Mouse (Mus musculus): Measurements from ENCODE around the gene Stum. TPM values are rescaled to one million over a fixed set of nuclear protein-coding genes. Genes with fewer than 3 reads are reported as not detected.
"Not testable (repeated sequence)": the region's sequence is repeated elsewhere in the genome, so short reads cannot be mapped to it uniquely, and the experiment has no call there.

The Stum gene
- total and polyA plus RNA-seq, 3 experiments, result 0.42 to 0.61 (median 0.51) TPM

GRCm38 (mm10) chr1:180518899-180519298 is 35.6 kb upstream of the Stum start:
- DNase-seq (ENCODE audit: extremely low read depth); dilution Hi-C loops (cut with MboI; ENCODE audit: extremely low pct_ligation_motif_present, extremely low pct_unique_long_range_greater_than_20kb, low sequenced_read_pairs); in situ Hi-C loops (cut with MboI; ENCODE audit: low pct_ligation_motif_present, low pct_unique_long_range_greater_than_20kb, low sequenced_read_pairs); H3K79me2 ChIP-seq (replicated peaks; ENCODE audit: control insufficient read depth, extremely low read depth, insufficient read depth, poor library complexity, severe bottlenecking); H3K9me3 ChIP-seq (replicated peaks; ENCODE audit: low read length); H3K27me3 ChIP-seq (replicated peaks): not testable (repeated sequence)
- Histone ChIP-seq H3K4me2 (ENCODE audit: insufficient read depth, low read depth, poor library complexity, severe bottlenecking) (peak overlapping the region; percentile 79), H3K4me1 (ENCODE audit: control insufficient read depth in 1 of 2, insufficient read depth in 2 of 2) (peaks cover 36 to 61% of the 10 kb centered on the region in 2 experiments), H3K9ac (ENCODE audit: insufficient read depth, low read depth) (peak overlapping the region; percentile 54), H3K27ac (ENCODE audit: insufficient read depth, low read depth) (peak overlapping the region; percentile 70), H3K4me3 (replicated peaks in 1 of 3; ENCODE audit: low read depth in 2 of 3, low read length in 2 of 3, poor library complexity in 1 of 3) (peak overlapping the region; percentile 47 to 60 (median 52)), H3K36me3 (replicated peaks in 1 of 2; ENCODE audit: control insufficient read depth in 1 of 2, insufficient read depth in 1 of 2, low read length in 1 of 2) (peaks cover 0 to 15% of the 10 kb centered on the region in 2 experiments)
- peak; percentile 84; the same call in 1 of the 2 replicates for TF ChIP-seq CHD1 (IDR thresholded peaks at IDR 0.05; ENCODE audit: low read depth, low read length)

- in situ Hi-C loops (cut with MboI; ENCODE audit: low pct_ligation_motif_present, low pct_unique_long_range_greater_than_20kb, low sequenced_read_pairs), result no loop called here
- Histone ChIP-seq H3K4me3 (replicated peaks in 1 of 3; ENCODE audit: low read depth in 2 of 3, low read length in 2 of 3, poor library complexity in 1 of 3) (peak overlapping the region; percentile 47 to 60 (median 52)), H3K4me2 (ENCODE audit: insufficient read depth, low read depth, poor library complexity, severe bottlenecking) (peak overlapping the region; percentile 79; the same call in 1 of the 2 replicates), H3K36me3 (replicated peaks in 1 of 2; ENCODE audit: control insufficient read depth in 1 of 2, insufficient read depth in 1 of 2, low read length in 1 of 2) (peaks cover 0 to 15% of the 10 kb centered on the region in 2 experiments), H3K27me3 (replicated peaks) (no peaks in the 10 kb centered on the region), H3K79me2 (replicated peaks; ENCODE audit: control insufficient read depth, extremely low read depth, insufficient read depth, poor library complexity, severe bottlenecking) (no peaks in the 10 kb centered on the region), H3K9me3 (replicated peaks; ENCODE audit: low read length) (no peaks in the 10 kb centered on the region), H3K9ac (ENCODE audit: insufficient read depth, low read depth) (peak overlapping the region; percentile 54), H3K4me1 (ENCODE audit: control insufficient read depth in 1 of 2, insufficient read depth in 2 of 2) (peaks cover 41 to 65% of the 10 kb centered on the region in 2 experiments), H3K27ac (ENCODE audit: insufficient read depth, low read depth) (peak overlapping the region; percentile 70)
- DNase-seq (ENCODE audit: extremely low read depth), result no peak
- TF ChIP-seq KAT2A (IDR thresholded peaks at IDR 0.05; ENCODE audit: insufficient replicate concordance, low read length) (no peak), POLR2A (IDR thresholded peaks at IDR 0.05; ENCODE audit: low read depth, low read length) (no peak), POLR2AphosphoS2 (IDR thresholded peaks at IDR 0.05; ENCODE audit: low read depth, low read length) (no peak), JUND (conservative IDR thresholded peaks at IDR 0.05; ENCODE audit: low read depth, low read length) (no peak), EP300 (IDR thresholded peaks at IDR 0.05; ENCODE audit: low read length) (no peak), MAX (IDR thresholded peaks at IDR 0.05; ENCODE audit: low read length) (0 out of 2 replicates have a peak, but pooled peaks have one; percentile 49), BHLHE40 (IDR thresholded peaks at IDR 0.05; ENCODE audit: low read depth, low read length) (peak; percentile 51), ZNF384 (IDR thresholded peaks at IDR 0.05; ENCODE audit: low read depth, low read length) (no peak), ETS1 (conservative IDR thresholded peaks at IDR 0.05; ENCODE audit: low read depth, low read length) (no peak), RAD21 (IDR thresholded peaks at IDR 0.05; ENCODE audit: low read depth, low read length) (no peak), TCF12 (IDR thresholded peaks at IDR 0.05; ENCODE audit: low read depth, low read length) (0 out of 2 replicates have a peak, but pooled peaks have one; percentile 18), GABPA (IDR thresholded peaks at IDR 0.05; ENCODE audit: insufficient replicate concordance, low read depth, low read length) (no peak)
- dilution Hi-C loops (cut with MboI; ENCODE audit: extremely low pct_ligation_motif_present, extremely low pct_unique_long_range_greater_than_20kb, low sequenced_read_pairs), result no loop called here
Observed at GRCm38 (mm10) chr1:180518412-180518811, 35.1 kb upstream of the Stum start.

Data from CH12.LX (cell line).